Mouse (Mus musculus) right cerebral cortex, adult 18-20 months (tissue): Measurements from ENCODE around the gene Ppara.

Source experiments
- DNase-seq: peaks from one replicate; pipeline ENCODE4 v3.0.0; 2022; ENCODE audit warnings: mixed read lengths

The Ppara gene

DNA sequence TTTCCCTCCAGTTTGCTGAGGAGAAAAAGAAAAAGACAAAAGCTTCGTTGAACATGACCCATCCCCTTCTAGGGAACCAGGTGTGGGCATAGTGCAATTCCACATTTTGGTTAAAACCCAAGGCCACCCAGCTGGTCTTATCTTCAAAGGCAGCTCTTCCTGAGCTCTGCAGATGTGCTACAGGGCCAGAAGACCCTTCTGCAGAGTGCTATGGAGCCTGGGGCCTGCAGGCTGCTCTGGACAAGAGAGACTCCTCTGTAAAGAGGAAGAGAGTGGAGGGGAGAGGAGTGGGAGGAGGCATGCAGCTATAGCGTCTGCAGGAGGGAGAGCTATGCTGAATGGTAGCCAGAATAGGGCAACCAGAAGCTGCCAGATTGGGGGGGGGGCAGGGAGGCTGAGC lies 4.8 kb upstream of the Ppara start:
- no peak for DNase-seq

DNA sequence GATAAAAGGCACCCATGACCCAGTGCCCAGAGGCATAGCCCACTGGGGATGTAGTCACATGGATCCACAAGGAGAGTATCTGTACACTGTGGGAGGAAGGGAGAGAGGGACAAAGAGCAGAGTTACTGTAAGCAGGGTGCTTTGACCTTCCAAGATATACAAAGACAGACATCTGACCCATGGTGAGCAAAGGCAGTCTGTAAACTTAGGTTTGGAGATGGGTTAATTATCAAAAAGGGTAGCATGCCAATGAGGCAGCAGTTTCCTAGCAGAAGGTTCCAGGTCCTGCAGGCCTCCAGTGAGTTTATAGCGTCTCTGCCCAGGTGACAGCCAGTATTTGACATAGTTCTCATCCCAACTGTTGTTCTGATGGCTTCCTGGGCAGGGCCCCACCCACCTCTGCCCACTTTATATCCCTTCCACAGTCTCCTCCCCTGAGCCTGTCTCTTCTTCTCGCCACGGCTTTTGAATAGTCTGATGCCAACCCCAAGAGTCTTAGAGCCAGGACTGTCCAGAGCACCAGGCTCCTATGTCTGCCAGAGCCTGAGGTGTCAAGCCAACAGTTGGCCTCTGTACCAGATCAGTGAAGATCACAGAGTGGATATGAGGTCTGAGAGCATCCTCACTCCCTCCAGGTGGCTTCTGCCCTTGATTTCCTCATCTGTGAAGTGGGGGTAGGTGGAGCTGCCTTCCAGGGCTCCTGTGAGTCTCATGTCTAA lies 2.7 kb upstream of the Ppara start:
- no peak for DNase-seq

DNA sequence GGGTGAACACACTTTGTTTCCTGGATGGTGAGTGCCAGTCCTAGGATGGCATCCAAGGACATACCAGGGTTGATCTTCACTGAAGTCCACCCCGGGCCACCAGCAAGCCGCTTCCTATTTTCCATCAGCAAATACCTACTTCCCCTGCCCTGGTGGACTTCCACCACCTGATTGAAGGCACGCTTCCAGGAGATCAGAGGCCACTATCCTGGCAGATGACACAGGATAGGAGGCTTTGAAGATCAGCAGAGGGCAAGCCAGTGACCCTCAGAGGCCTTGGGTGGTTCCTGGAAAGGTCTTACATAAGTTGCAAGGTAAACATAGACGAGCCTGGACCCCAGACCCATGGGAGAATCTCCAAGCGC lies 2.2 kb upstream of the Ppara start:
- no peak for DNase-seq

DNA sequence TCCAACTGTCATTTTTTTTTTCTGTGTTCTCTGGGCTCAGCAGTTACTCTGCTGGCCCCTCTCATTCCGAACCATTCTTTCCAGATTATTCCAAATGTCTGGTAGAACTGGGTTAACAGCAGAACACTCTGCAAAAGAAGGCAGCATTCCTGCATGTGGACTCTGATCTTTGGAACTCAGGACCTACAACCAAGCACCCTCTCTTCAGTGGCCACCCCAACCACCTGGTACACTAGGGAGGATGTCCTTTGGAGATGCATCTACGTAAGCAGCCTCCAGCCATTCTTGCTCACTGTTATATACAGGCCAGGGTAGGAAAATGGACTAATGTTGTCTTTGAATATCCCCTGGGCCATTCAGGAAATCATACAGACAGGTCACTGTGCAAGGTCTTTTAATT lies 1.1 kb upstream of the Ppara start:
- DNase-seq: no peak

GRCm38 (mm10) chr15:85734148-85734547 lies 635 bp upstream of the Ppara start:
- DNase-seq: no peak

- DNase-seq: peak; percentile 79
These were observed 466 bp downstream of the Ppara start for GRCm38 (mm10) chr15:85735063-85735835.

DNA sequence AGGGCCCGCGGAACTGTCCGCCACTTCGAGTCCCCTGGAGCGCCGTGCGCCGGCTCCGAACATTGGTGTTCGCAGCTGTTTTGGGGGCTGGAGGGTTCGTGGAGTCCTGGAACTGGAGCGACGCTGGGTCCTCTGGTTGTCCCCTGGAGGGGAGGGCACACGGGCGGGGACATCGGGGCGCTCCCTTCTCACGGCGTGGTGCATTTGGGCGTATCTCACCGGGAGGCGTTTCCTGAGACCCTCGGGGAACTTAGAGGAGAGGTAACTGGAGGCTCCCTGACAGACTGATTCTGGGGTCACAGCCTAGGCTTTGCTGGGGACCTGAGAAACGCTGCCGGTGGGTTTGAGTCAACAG lies 1.0 kb downstream of the Ppara start:
- DNase-seq: no peak

DNA sequence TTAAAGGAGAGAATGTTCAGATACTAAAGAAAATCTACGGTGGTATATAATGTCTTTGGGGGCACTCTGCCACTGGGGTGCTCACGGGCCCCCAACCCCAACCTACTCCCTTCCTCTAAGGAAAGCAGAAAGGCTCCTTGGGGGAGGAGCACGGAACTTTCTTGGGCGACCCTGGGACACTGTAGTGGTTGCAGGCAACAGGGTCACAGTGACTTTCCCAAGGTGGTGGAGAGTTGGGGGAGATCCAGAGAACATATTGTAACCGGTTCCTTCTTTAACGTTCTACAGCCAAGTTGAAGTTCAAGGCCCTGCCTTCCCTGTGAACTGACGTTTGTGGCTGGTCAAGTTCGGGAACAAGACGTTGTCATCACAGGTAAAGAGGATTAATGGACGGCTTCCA lies 1.7 kb downstream of the Ppara start:
- DNase-seq: no peak

DNA sequence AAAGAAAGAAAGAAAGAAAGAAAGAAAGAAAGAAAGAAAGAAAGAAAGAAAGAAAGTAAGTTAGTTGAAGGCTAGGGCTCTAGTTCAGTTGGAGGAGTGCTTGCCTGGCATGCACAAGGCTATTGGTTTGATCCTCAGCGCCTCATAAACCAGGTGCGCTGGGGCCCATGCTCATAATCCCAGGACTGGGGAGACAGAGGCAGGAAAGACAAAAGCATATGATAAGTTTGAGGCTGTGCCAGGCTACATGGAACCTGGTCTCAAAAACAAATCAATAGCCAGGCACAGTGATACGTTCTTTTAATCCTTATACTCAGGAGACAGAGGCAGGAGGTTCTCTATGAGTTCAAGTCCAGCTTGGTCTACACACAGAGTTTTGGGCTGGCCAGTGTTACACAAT lies 3.6 kb downstream of the Ppara start:
- DNase-seq: no peak

GRCm38 (mm10) chr15:85738939-85739338 lies 4.2 kb downstream of the Ppara start:
- no peak for DNase-seq

DNA sequence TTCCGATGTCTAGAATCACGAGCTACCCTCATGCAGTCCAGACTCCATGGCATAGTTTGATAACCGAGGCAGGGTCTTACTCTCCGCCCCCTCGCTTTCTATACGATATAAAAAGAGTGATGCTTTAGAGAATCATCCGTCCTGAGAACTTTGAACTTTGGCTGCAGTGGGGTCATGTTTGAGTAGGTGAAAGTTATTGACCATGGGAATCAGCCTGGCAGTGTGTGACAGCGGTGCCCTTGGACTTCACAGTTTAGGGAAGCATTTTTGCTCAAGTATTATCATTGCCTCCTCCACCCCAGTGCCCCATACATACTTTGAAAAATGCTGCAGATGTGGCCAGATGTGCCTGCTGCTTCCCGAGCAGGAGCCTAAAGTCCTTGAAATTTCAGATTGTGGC lies 7.8 kb downstream of the Ppara start:
- no peak for DNase-seq

DNA sequence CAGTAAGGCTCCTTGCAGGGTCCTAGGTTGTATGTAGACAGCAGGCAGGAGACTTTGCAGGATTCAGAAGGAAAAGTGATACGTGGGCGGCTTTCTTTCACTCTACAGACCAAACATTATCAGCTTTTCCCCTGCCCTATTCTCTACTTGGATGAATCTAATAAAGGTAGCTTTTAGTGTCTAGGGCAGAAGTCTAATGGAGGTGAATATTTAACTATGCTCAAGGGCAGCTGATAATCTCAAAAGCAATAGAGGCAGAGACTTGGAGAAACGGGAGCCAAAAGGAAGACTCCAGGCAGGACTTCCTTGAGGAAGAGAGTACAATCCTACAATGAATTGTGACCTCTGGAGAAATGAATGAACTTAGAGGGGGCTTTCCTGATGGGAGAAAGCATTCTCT lies 9.2 kb downstream of the Ppara start:
- no peak for DNase-seq

DNA sequence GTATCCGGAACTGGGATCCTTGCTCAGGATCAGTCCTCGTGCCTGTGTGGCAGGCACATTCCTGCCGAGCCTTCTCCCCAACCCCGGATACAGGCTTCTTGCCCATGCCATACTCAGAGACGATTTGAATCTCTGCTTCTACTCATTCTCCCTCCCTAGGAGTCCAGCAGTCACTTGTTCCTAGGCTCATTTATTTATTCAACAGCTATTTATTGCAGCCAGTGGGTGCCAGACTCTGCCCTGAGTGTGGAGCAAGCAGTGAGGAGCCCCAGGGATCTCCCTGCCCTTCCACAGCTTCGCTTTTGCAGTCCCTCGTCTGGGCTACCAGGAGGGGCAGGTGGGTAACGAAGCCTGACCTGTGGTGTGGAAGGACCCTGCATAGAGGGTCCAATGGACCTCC lies 11.4 kb downstream of the Ppara start:
- no peak for DNase-seq

DNA sequence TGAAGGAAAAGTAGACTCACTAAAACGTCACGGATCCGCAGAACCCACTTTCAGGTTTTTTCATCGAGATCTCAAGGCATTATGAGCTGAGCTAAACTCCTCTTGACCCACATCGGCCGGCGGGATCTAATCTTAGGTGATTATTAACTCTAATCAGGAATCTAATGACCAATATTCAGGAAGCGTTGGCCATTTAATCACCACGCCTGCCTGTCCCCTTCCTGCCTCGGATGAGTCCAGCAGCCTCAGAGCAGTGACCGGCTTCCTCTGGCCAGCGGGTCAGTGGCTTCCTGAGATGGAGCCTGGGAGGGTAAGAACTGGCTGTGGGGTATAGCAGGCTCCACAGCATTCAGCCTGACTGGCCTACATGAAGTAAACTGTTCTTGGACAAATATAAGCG lies 11.9 kb downstream of the Ppara start:
- DNase-seq: no peak

DNA sequence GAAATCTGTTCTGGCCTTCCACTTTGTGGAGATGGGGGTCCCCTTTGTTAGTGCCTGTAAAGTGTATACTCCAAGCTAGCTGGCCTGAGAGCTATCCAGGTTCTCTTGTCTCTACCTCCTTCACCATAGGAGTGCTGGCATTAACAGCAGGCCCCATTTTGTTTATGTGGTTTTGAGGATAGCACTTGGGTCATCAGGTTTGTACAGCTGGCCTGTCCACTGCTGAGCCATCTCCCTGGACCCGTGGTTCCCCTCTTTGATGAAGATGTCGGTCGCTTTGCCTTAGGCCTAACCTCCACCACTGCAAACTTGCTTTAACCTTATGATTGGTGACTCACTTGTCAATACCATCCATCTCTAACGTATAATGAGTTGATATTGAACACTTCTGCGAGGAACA lies 13.2 kb downstream of the Ppara start:
- DNase-seq: no peak

DNA sequence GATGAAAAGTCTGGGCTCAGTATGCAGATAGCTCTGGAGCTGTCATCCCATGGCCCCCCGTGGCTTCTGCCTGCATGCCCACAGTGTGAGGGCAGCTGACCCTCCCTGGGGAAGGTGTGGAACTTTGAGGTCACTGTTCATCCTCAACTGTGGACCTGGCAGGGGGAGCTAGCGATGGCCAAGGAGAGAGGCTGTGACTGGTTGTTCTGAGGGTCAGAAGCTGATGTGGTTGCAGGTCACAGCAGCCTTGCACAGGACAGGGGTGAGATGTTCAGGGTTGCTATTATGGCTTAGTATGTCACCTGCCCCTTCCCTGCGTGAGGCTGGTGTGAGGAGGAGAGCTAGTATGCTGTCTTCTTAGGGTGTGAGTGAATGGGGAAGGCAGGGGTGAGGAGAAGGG lies 13.7 kb downstream of the Ppara start:
- no peak for DNase-seq

GRCm38 (mm10) chr15:85749141-85749540 lies 14.4 kb downstream of the Ppara start:
- no peak for DNase-seq

DNA sequence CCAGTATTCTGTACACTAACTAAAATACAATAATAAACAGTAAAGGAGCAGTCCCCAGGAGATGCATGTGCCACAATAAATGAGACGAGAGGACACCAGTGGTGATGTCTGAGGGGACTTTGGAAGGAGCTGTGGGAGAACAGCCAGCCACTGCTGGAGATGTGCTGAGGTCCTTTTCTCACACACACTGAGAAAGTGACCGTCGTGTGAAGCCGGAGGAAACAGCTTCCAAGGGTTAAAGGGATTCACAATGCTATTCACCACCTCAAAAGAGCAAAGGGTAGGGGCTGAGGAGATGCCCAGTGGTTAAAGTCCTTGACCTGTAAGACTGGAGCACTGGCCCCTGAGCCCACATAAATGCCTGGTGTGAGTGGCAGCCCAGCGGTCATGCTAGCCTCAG lies 15.3 kb downstream of the Ppara start:
- DNase-seq: no peak

- DNase-seq: no peak
These were observed 17.9 kb downstream of the Ppara start for GRCm38 (mm10) chr15:85752655-85753054.

- DNase-seq: no peak
These were observed 19.4 kb downstream of the Ppara start for GRCm38 (mm10) chr15:85754033-85754650.

DNA sequence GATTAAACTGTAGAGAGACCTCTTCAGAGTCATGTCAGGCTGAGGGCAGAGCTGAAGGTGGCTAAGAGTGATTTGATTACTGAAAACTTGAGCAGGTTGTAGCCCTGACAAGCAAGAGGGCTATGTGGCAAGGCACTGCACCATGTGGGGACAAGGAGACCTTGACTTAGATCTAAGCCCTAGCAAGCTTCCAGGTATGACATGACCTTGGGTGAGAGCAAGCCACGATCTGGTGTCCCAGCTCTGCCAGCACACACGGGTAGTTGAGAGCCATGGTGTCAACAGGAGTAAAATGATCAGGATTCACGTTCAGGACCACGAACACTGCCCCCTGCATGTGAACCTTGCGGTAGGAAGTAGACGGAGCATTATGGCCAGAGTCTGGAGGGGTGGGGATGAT lies 20.4 kb downstream of the Ppara start:
- DNase-seq: no peak

DNA sequence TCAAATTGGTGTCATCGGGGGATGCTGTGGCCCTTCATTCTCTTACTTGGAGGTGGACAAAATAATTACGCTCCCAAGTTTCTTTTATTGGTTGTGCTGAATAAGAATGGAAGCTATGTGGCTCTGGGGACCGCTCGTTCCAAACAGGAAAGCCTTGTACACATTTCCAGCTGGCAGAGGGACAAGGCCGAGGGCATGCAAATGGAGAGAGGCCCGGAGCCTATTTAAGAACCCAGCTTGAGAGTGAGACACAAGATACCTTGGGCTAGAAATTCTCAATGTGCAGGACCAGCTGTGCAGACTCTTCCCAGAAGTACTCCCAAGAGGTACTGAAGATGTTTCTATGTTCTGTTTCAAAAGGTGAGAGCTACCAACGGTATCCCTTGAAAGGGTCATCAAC lies 21.8 kb downstream of the Ppara start:
- DNase-seq: no peak

- DNase-seq: no peak
These were observed 23.0 kb downstream of the Ppara start for GRCm38 (mm10) chr15:85757768-85758167.

GRCm38 (mm10) chr15:85762761-85763160 lies 28.0 kb downstream of the Ppara start:
- DNase-seq: no peak
